Mouse (Mus musculus) gonadal fat pad, adult 2 months (tissue): Measurements from ENCODE around the gene Rundc3a. TPM values are rescaled to one million over a fixed set of nuclear protein-coding genes. Genes with fewer than 3 reads are reported as not detected.

ENCODE experiments used
- DNase-seq: peaks from one replicate; pipeline ENCODE4 v3.0.0-alpha.2; 2012; ENCODE audit warnings: low read depth
- polyA plus RNA-seq: library from polyadenylated mRNA; depleted of rRNA; stranded (reverse); fragments of >200 nt; gene quantifications from 2 replicates; pipeline ENCODE4 v1.2.3, GENCODE M21; 2012

The Rundc3a gene
- polyA plus RNA-seq, 1 experiment = 0.95 TPM

GRCm38 (mm10) chr11:102393719-102394420 lies 667 bp downstream of the Rundc3a start:
- no peak for DNase-seq

GRCm38 (mm10) chr11:102394421-102395124 lies 1.4 kb downstream of the Rundc3a start:
- no peak for DNase-seq

- no peak for DNase-seq
Observed at GRCm38 (mm10) chr11:102395250-102395649, 2.0 kb downstream of the Rundc3a start.

- DNase-seq = no peak
Observed at GRCm38 (mm10) chr11:102396263-102396662, 3.1 kb downstream of the Rundc3a start.

- no peak for DNase-seq
Observed at GRCm38 (mm10) chr11:102396671-102397141, 3.5 kb downstream of the Rundc3a start.

GRCm38 (mm10) chr11:102398007-102398825 lies 5.0 kb downstream of the Rundc3a start:
- DNase-seq = peak; percentile 75

- DNase-seq = no peak
Observed at GRCm38 (mm10) chr11:102399107-102399506, 5.9 kb downstream of the Rundc3a start.

GRCm38 (mm10) chr11:102399610-102400072 lies 6.4 kb downstream of the Rundc3a start:
- DNase-seq = no peak

GRCm38 (mm10) chr11:102400513-102401084 lies 7.4 kb downstream of the Rundc3a start:
- no peak for DNase-seq

GRCm38 (mm10) chr11:102401898-102402500 lies 8.8 kb downstream of the Rundc3a start:
- DNase-seq = no peak

- DNase-seq = no peak
Observed at GRCm38 (mm10) chr11:102403657-102404056, 10.5 kb downstream of the Rundc3a start.

GRCm38 (mm10) chr11:102404161-102405010 lies 11.2 kb downstream of the Rundc3a start:
- no peak for DNase-seq

- no peak for DNase-seq
Observed at GRCm38 (mm10) chr11:102405544-102406285, 12.5 kb downstream of the Rundc3a start.

GRCm38 (mm10) chr11:102406401-102406800 lies 13.2 kb downstream of the Rundc3a start:
- no peak for DNase-seq

- no peak for DNase-seq
Observed at GRCm38 (mm10) chr11:102406900-102407833, 14.0 kb downstream of the Rundc3a start.

GRCm38 (mm10) chr11:102407834-102408215 lies 14.6 kb downstream of the Rundc3a start, which contains the start of gene Slc25a39:
Slc25a39 (minus strand) TSS chr11:102407946.
- no peak for DNase-seq

GRCm38 (mm10) chr11:102408344-102408876 lies 15.2 kb downstream of the Rundc3a start:
- DNase-seq = peak; percentile 94
